Mouse (Mus musculus): Measurements from ENCODE around the gene Prpf4.

Gene Prpf4

GRCm38 (mm10) chr4:62389592-62390512, 18.7 kb upstream of the Prpf4 start:
- no peak for DNase-seq (ENCODE audit: low spot score in 2 of 2)

GRCm38 (mm10) chr4:62391892-62392291, 16.7 kb upstream of the Prpf4 start:
- no peak for DNase-seq (ENCODE audit: low spot score in 2 of 2)

- DNase-seq (ENCODE audit: low spot score in 2 of 2) = no peak
These were observed 15.1 kb upstream of the Prpf4 start for GRCm38 (mm10) chr4:62393459-62393858.

GRCm38 (mm10) chr4:62395806-62396205, 12.8 kb upstream of the Prpf4 start:
- no peak for DNase-seq (ENCODE audit: low spot score in 2 of 2)

GRCm38 (mm10) chr4:62397616-62398365, 10.8 kb upstream of the Prpf4 start:
- no peak for DNase-seq (ENCODE audit: low spot score in 2 of 2)

GRCm38 (mm10) chr4:62398956-62399355, 9.6 kb upstream of the Prpf4 start:
- DNase-seq (ENCODE audit: low spot score in 2 of 2) = no peak

GRCm38 (mm10) chr4:62406133-62406532, 2.5 kb upstream of the Prpf4 start:
- DNase-seq (ENCODE audit: low spot score in 2 of 2) = no peak

- peak; percentile 25 to 61 for DNase-seq (ENCODE audit: low spot score in 2 of 2)
These were observed 641 bp upstream of the Prpf4 start for GRCm38 (mm10) chr4:62407730-62408582.

- DNase-seq (ENCODE audit: low spot score in 2 of 2) = no peak
These were observed 1.0 kb downstream of the Prpf4 start for GRCm38 (mm10) chr4:62409615-62410014.

- no peak for DNase-seq (ENCODE audit: low spot score in 2 of 2)
These were observed 1.7 kb downstream of the Prpf4 start for GRCm38 (mm10) chr4:62410325-62410724.

GRCm38 (mm10) chr4:62411606-62412005, 3.0 kb downstream of the Prpf4 start:
- DNase-seq (ENCODE audit: low spot score in 2 of 2) = no peak

- no peak for DNase-seq (ENCODE audit: low spot score in 2 of 2)
These were observed 9.9 kb downstream of the Prpf4 start for GRCm38 (mm10) chr4:62418448-62418847.

GRCm38 (mm10) chr4:62419091-62419490, 10.5 kb downstream of the Prpf4 start:
- no peak for DNase-seq (ENCODE audit: low spot score in 2 of 2)

- no peak for DNase-seq (ENCODE audit: low spot score in 2 of 2)
These were observed 17.3 kb downstream of the Prpf4 start for GRCm38 (mm10) chr4:62425891-62426290.

- DNase-seq (ENCODE audit: low spot score in 2 of 2) = no peak
These were observed 19.6 kb downstream of the Prpf4 start for GRCm38 (mm10) chr4:62427978-62428758.

GRCm38 (mm10) chr4:62429616-62430015, 21.0 kb downstream of the Prpf4 start:
- DNase-seq (ENCODE audit: low spot score in 2 of 2) = no peak

- DNase-seq (ENCODE audit: low spot score in 2 of 2) = no peak
These were observed 22.1 kb downstream of the Prpf4 start for GRCm38 (mm10) chr4:62430678-62431077.

- no peak for DNase-seq (ENCODE audit: low spot score in 2 of 2)
These were observed 22.9 kb downstream of the Prpf4 start for GRCm38 (mm10) chr4:62431522-62431921.

GRCm38 (mm10) chr4:62433939-62434870, 25.6 kb downstream of the Prpf4 start:
- no peak for DNase-seq (ENCODE audit: low spot score in 2 of 2)

- DNase-seq (ENCODE audit: low spot score in 2 of 2) = no peak
These were observed 26.5 kb downstream of the Prpf4 start, which contains the start of gene Rnf183 for GRCm38 (mm10) chr4:62435081-62435480. Gene Rnf183 (minus strand): TSS chr4:62435252.
